Mouse (Mus musculus) heart, postnatal 0 days (tissue): ENCODE results near the gene Hbb-y.

Experiments used
- CTCF ChIP-seq: IDR thresholded peaks from 2 replicates; pipeline ENCODE4 v1.5.1; 2016; ENCODE audit warnings: antibody characterized with exemption, control low read depth, low read depth
- EP300 ChIP-seq: IDR thresholded peaks from 2 replicates; pipeline ENCODE4 v1.6.1; 2016; ENCODE audit warnings: antibody characterized with exemption, low read depth

GRCm38 (mm10) chr7:103860855-103861254 lies 7.8 kb upstream of the Hbb-y start:
- TF ChIP-seq CTCF = no peak
- TF ChIP-seq EP300 = no peak
